Mouse (Mus musculus): ENCODE data around the gene Dhrs1. TPM values are rescaled to one million over a fixed set of nuclear protein-coding genes. Genes with fewer than 3 reads are reported as not detected.
A peak's percentile ranks its signal among the peaks of the same experiment; 100 is the strongest.

Dhrs1 gene
- total and polyA plus RNA-seq, 2 experiments: 140 to 263 TPM

- DNase-seq (ENCODE audit: extremely low read depth, low read depth, low spot score): no peak
- Histone ChIP-seq H3K9ac (ENCODE audit: low read depth, low read length) (no peak overlapping the region), H3K27me3 (ENCODE audit: control insufficient read depth, insufficient read depth, low read length) (no peaks in the 10 kb centered on the region; the same call in 1 of the 2 replicates), H3K4me3 (ENCODE audit: insufficient read depth, low read depth, low read length) (no peak overlapping the region), H3K4me1 (ENCODE audit: control insufficient read depth, insufficient read depth, low read length) (peaks cover 3% of the 10 kb centered on the region; the same call in 1 of the 2 replicates), H3K27ac (replicated peaks; ENCODE audit: insufficient read depth, low read depth, low read length) (no peak overlapping the region), H3K79me2 (ENCODE audit: control insufficient read depth, insufficient read depth, low read length) (no peaks in the 10 kb centered on the region), H3K36me3 (ENCODE audit: control insufficient read depth, insufficient read depth, low read length) (no peaks in the 10 kb centered on the region)
- 81% methylated on average over 11 of the region's 11 CpGs for WGBS
- TF ChIP-seq CTCF (IDR thresholded peaks at IDR 0.05; ENCODE audit: low read depth, low read length): no peak
- TF ChIP-seq POLR2A (IDR thresholded peaks at IDR 0.05; ENCODE audit: extremely low read depth, insufficient read depth, low read length): no peak
Observed at GRCm38 (mm10) chr14:55780736-55781135, 35.2 kb upstream of the Dhrs1 start.

- Histone ChIP-seq H3K36me3 (ENCODE audit: control insufficient read depth, insufficient read depth, low read length) (no peaks in the 10 kb centered on the region), H3K27me3 (ENCODE audit: control insufficient read depth, insufficient read depth, low read length) (no peaks in the 10 kb centered on the region; the same call in 1 of the 2 replicates), H3K27ac (replicated peaks; ENCODE audit: insufficient read depth, low read depth, low read length) (no peak overlapping the region), H3K4me1 (ENCODE audit: control insufficient read depth, insufficient read depth, low read length) (peaks cover 3% of the 10 kb centered on the region; the same call in 1 of the 2 replicates), H3K4me3 (ENCODE audit: insufficient read depth, low read depth, low read length) (no peak overlapping the region), H3K79me2 (ENCODE audit: control insufficient read depth, insufficient read depth, low read length) (no peaks in the 10 kb centered on the region), H3K9ac (ENCODE audit: low read depth, low read length) (no peak overlapping the region)
- TF ChIP-seq CTCF (IDR thresholded peaks at IDR 0.05; ENCODE audit: low read depth, low read length): no peak
- DNase-seq (ENCODE audit: extremely low read depth, low read depth, low spot score): no peak
- WGBS: 59% methylated on average over 16 of the region's 16 CpGs
Observed at GRCm38 (mm10) chr14:55779656-55780055, 34.2 kb upstream of the Dhrs1 start.

- WGBS: 90% methylated on average over 15 of the region's 15 CpGs
- H3K79me2 ChIP-seq (ENCODE audit: control insufficient read depth, insufficient read depth, low read length): no peaks in the 10 kb centered on the region
- no peak for DNase-seq (ENCODE audit: extremely low read depth, low read depth, low spot score)
- TF ChIP-seq CTCF (IDR thresholded peaks at IDR 0.05; ENCODE audit: low read depth, low read length) (no peak), POLR2A (IDR thresholded peaks at IDR 0.05; ENCODE audit: extremely low read depth, insufficient read depth, low read length) (no peak)
- H3K4me3 ChIP-seq (ENCODE audit: insufficient read depth, low read depth, low read length): no peak overlapping the region
- H3K27me3 ChIP-seq (ENCODE audit: control insufficient read depth, insufficient read depth, low read length): no peaks in the 10 kb centered on the region; the same call in 1 of the 2 replicates
- H3K9ac ChIP-seq (ENCODE audit: low read depth, low read length): no peak overlapping the region
- H3K36me3 ChIP-seq (ENCODE audit: control insufficient read depth, insufficient read depth, low read length): no peaks in the 10 kb centered on the region
- peaks cover 3% of the 10 kb centered on the region; the same call in 1 of the 2 replicates for H3K4me1 ChIP-seq (ENCODE audit: control insufficient read depth, insufficient read depth, low read length)
- no peak overlapping the region for H3K27ac ChIP-seq (replicated peaks; ENCODE audit: insufficient read depth, low read depth, low read length)
Observed at GRCm38 (mm10) chr14:55778686-55779085, 33.2 kb upstream of the Dhrs1 start.

GRCm38 (mm10) chr14:55777806-55778205, 32.3 kb upstream of the Dhrs1 start:
- Histone ChIP-seq H3K79me2 (ENCODE audit: control insufficient read depth, insufficient read depth, low read length) (no peaks in the 10 kb centered on the region), H3K36me3 (ENCODE audit: control insufficient read depth, insufficient read depth, low read length) (no peaks in the 10 kb centered on the region), H3K27me3 (ENCODE audit: control insufficient read depth, insufficient read depth, low read length) (no peaks in the 10 kb centered on the region; the same call in 1 of the 2 replicates), H3K27ac (replicated peaks; ENCODE audit: insufficient read depth, low read depth, low read length) (no peak overlapping the region), H3K4me3 (ENCODE audit: insufficient read depth, low read depth, low read length) (no peak overlapping the region), H3K4me1 (ENCODE audit: control insufficient read depth, insufficient read depth, low read length) (peaks cover 3% of the 10 kb centered on the region; the same call in 1 of the 2 replicates), H3K9ac (ENCODE audit: low read depth, low read length) (no peak overlapping the region)
- WGBS: 88% methylated on average over 11 of the region's 11 CpGs
- no peak for TF ChIP-seq CTCF (IDR thresholded peaks at IDR 0.05; ENCODE audit: low read depth, low read length)
- no peak for TF ChIP-seq POLR2A (IDR thresholded peaks at IDR 0.05; ENCODE audit: extremely low read depth, insufficient read depth, low read length)
- peak; percentile 6 for DNase-seq (ENCODE audit: extremely low read depth, low read depth, low spot score)

GRCm38 (mm10) chr14:55777176-55777575, 31.7 kb upstream of the Dhrs1 start:
- DNase-seq (ENCODE audit: extremely low read depth, low read depth, low spot score): no peak
- Histone ChIP-seq H3K9ac (ENCODE audit: low read depth, low read length) (no peak overlapping the region), H3K27ac (replicated peaks; ENCODE audit: insufficient read depth, low read depth, low read length) (no peak overlapping the region), H3K79me2 (ENCODE audit: control insufficient read depth, insufficient read depth, low read length) (no peaks in the 10 kb centered on the region), H3K4me1 (ENCODE audit: control insufficient read depth, insufficient read depth, low read length) (peaks cover 3% of the 10 kb centered on the region; the same call in 1 of the 2 replicates), H3K36me3 (ENCODE audit: control insufficient read depth, insufficient read depth, low read length) (no peaks in the 10 kb centered on the region), H3K4me3 (ENCODE audit: insufficient read depth, low read depth, low read length) (no peak overlapping the region), H3K27me3 (ENCODE audit: control insufficient read depth, insufficient read depth, low read length) (no peaks in the 10 kb centered on the region; the same call in 1 of the 2 replicates)
- TF ChIP-seq POLR2A (IDR thresholded peaks at IDR 0.05; ENCODE audit: extremely low read depth, insufficient read depth, low read length) (no peak), CTCF (IDR thresholded peaks at IDR 0.05; ENCODE audit: low read depth, low read length) (no peak)
- 52% methylated on average over 3 of the region's 3 CpGs for WGBS

- no peak for TF ChIP-seq CTCF (IDR thresholded peaks at IDR 0.05; ENCODE audit: low read depth, low read length)
- TF ChIP-seq POLR2A (IDR thresholded peaks at IDR 0.05; ENCODE audit: extremely low read depth, insufficient read depth, low read length): no peak
- Histone ChIP-seq H3K4me3 (ENCODE audit: insufficient read depth, low read depth, low read length) (no peak overlapping the region), H3K79me2 (ENCODE audit: control insufficient read depth, insufficient read depth, low read length) (no peaks in the 10 kb centered on the region), H3K4me1 (ENCODE audit: control insufficient read depth, insufficient read depth, low read length) (peaks cover 3% of the 10 kb centered on the region; the same call in 1 of the 2 replicates), H3K36me3 (ENCODE audit: control insufficient read depth, insufficient read depth, low read length) (no peaks in the 10 kb centered on the region), H3K27me3 (ENCODE audit: control insufficient read depth, insufficient read depth, low read length) (no peaks in the 10 kb centered on the region; the same call in 1 of the 2 replicates), H3K27ac (replicated peaks; ENCODE audit: insufficient read depth, low read depth, low read length) (no peak overlapping the region), H3K9ac (ENCODE audit: low read depth, low read length) (no peak overlapping the region)
- 64% methylated on average over 7 of the region's 7 CpGs for WGBS
- DNase-seq (ENCODE audit: extremely low read depth, low read depth, low spot score): no peak
Observed at GRCm38 (mm10) chr14:55776711-55777110, 31.2 kb upstream of the Dhrs1 start.

Measured in liver, adult 2 months (tissue).